Mouse (Mus musculus): ENCODE measurements around the gene Phlpp1. TPM values are rescaled to one million over a fixed set of nuclear protein-coding genes. Genes with fewer than 3 reads are reported as not detected.

The Phlpp1 gene
- polyA plus RNA-seq, 1 experiment from 2014 or later: 4.7 TPM

DNA sequence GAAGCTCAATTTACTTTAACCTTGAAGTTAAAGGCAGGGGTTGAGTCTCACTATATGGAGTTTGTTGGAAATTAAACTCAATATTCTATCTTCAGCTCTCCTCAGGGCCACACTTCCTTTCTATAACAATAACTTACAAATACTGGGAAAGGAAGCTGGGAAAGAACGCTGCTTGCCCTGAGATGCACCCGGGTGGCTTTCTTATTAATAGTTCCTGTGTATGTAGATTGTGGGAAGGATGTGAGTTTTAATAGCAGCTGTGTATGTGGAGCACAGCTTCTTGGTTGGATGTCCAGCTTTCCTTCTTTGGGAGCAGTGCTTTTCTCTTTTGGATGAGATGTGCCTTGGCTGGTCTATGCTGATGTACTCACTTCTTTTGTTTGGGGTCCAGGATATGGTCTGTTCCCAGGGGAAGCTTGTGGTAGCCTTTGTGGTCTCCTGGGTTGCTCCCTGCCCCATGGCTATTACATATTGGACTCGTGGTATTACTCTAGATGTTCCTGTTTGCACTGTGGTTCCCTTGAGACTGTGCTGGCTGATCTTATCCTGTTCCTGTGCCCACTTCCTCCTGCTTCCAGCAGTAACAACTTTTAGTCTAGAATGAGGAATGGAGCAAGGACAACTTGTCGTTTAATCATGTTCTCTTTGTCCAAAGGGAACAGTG, 145.2 kb downstream of the Phlpp1 start:
- no peaks in the 10 kb centered on the region for H3K36me3 ChIP-seq

DNA sequence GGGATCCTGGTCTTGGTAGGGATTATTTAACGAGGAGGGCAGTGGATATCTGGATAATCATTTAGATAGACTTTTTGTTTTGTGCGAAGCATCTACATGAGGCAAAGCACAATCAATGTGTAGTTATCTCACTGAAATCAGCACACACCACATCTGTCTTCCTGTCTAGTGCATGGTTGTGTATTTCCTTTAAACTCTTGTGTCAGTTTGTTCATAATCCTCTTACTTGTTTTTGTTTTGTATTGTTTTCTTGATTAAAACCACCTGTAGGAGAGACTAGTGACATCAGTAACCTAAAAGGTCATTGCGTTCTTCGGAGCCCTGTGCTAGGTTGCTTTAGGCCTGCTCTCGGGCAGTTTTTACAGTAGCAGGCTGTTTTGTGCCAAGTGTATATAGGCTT, 146.8 kb downstream of the Phlpp1 start:
- ATAC-seq (ENCODE audit: insufficient number of reproducible peaks, low FRiP score, low TSS enrichment, low read depth): no peak
- H3K4me3 ChIP-seq (replicated peaks): no peak overlapping the region
- no peak overlapping the region for H3K27ac ChIP-seq (replicated peaks)
- no peaks in the 10 kb centered on the region for H3K27me3 ChIP-seq
- H3K36me3 ChIP-seq: no peaks in the 10 kb centered on the region
- WGBS: 74% methylated on average over 5 of the region's 5 CpGs
- H3K9ac ChIP-seq: no peak overlapping the region
- H3K9me3 ChIP-seq (replicated peaks): no peaks in the 10 kb centered on the region
- H3K4me1 ChIP-seq: peaks cover 7% of the 10 kb centered on the region; the same call in 1 of the 2 replicates
- no peak overlapping the region for H3K4me2 ChIP-seq (replicated peaks)

More for the DNA sequence above, 145.2 kb downstream of the Phlpp1 start:
- no peak overlapping the region for H3K4me3 ChIP-seq (replicated peaks)
- H3K27me3 ChIP-seq: no peaks in the 10 kb centered on the region
- H3K4me2 ChIP-seq (replicated peaks): no peak overlapping the region
- no peak overlapping the region for H3K9ac ChIP-seq
- H3K4me1 ChIP-seq: peaks cover 5% of the 10 kb centered on the region; the same call in 1 of the 2 replicates
- WGBS: 62% methylated on average over 4 of the region's 4 CpGs
- 0 out of 2 replicates have a peak, but pooled peaks have one; percentile 19 for ATAC-seq (ENCODE audit: insufficient number of reproducible peaks, low FRiP score, low TSS enrichment, low read depth)
- H3K9me3 ChIP-seq (replicated peaks): no peaks in the 10 kb centered on the region
- H3K27ac ChIP-seq (replicated peaks): no peak overlapping the region

DNA sequence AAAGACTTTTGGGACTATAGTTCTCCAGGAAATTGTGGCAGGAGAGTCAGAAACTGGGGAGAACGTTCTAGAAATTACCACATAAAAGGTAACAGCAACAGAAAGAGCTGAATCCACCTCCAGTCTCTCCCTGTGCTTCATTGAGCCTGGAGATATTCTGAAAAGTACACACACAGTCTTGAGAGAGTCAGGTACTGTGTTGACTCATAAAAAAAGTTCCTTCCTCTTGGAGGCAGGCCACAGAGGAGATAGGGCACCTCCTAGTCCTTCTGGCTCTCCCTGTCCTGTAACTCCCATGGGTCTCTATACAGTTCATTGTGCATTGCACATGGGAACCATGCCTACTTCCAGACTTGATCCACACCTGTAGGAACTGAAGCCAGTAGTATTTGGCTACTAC, 149.0 kb downstream of the Phlpp1 start:
- H3K9me3 ChIP-seq (replicated peaks): no peaks in the 10 kb centered on the region
- H3K27ac ChIP-seq (replicated peaks): no peak overlapping the region
- 86% methylated on average over 1 of the region's 1 CpGs for WGBS
- peaks cover 7% of the 10 kb centered on the region; the same call in 1 of the 2 replicates for H3K4me1 ChIP-seq
- ATAC-seq (ENCODE audit: insufficient number of reproducible peaks, low FRiP score, low TSS enrichment, low read depth): no peak
- H3K4me2 ChIP-seq (replicated peaks): no peak overlapping the region
- no peak overlapping the region for H3K4me3 ChIP-seq (replicated peaks)
- no peaks in the 10 kb centered on the region for H3K27me3 ChIP-seq
- H3K9ac ChIP-seq: no peak overlapping the region
- H3K36me3 ChIP-seq: no peaks in the 10 kb centered on the region

DNA sequence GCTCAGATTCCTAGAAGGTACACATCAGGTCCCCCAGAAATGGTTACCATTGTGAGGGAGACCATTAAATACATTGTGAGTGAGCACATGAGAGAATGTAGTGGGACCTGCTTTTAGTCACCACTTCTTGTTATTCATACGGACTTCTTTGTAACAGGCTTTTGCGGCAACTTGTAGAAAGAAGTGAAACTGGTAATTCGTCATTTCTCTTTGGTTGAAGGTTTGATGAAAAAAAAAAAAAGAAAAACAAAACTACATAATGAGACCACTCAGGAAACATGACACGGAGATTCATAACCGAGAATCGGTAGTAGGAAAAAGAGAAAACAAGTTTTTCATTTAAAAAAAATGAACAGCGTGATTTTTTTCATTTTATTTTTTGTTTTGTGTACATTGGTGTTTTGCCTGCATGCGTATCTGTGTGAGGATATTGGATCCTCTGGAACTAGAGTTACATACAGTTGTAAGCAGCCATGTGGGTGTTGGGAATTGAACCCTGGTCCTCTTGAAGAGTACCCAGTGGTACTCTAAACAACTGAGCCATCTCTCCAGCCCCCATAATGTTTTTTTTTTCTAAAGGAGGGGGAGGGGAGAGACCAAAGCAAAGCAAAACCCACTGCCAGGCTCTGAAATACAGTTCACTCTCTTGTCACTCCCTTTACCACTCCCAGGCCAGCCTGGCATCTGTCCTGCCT, 150.0 kb downstream of the Phlpp1 start:
- no peaks in the 10 kb centered on the region for H3K27me3 ChIP-seq
- H3K9ac ChIP-seq: no peak overlapping the region
- no peak overlapping the region for H3K4me3 ChIP-seq (replicated peaks)
- H3K4me2 ChIP-seq (replicated peaks): no peak overlapping the region
- ATAC-seq (ENCODE audit: insufficient number of reproducible peaks, low FRiP score, low TSS enrichment, low read depth): no peak
- H3K4me1 ChIP-seq: peaks cover 7% of the 10 kb centered on the region; the same call in 1 of the 2 replicates
- no peaks in the 10 kb centered on the region for H3K9me3 ChIP-seq (replicated peaks)
- no peaks in the 10 kb centered on the region for H3K36me3 ChIP-seq
- 76% methylated on average over 8 of the region's 8 CpGs for WGBS
- H3K27ac ChIP-seq (replicated peaks): no peak overlapping the region

DNA sequence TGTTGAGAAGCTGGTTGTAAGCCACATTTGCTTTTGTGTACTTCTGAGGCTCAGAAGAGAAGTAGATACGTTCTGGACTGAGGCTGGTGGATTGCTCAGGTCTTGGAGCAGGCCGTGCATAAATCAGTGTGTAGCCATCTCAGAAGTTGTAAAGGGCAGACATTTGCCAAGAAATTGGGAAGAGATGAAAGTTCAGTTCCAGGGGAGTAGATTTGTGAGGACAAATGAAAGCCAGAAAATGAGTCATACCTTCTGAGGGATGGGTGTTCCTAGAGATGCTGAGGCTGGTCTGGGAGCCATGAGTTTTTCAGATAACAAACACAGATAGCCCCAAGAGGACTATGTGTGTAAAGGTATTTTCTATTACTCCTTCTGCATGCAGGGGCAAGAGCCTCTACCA, 155.1 kb downstream of the Phlpp1 start:
- H3K4me2 ChIP-seq (replicated peaks): no peak overlapping the region
- H3K9me3 ChIP-seq (replicated peaks): no peaks in the 10 kb centered on the region
- no peaks in the 10 kb centered on the region for H3K36me3 ChIP-seq
- no peak for ATAC-seq (ENCODE audit: insufficient number of reproducible peaks, low FRiP score, low TSS enrichment, low read depth)
- no peak overlapping the region for H3K9ac ChIP-seq
- H3K4me1 ChIP-seq: peaks cover 2% of the 10 kb centered on the region; the same call in 1 of the 2 replicates
- no peak overlapping the region for H3K27ac ChIP-seq (replicated peaks)
- H3K4me3 ChIP-seq (replicated peaks): no peak overlapping the region
- 82% methylated on average over 2 of the region's 2 CpGs for WGBS
- no peaks in the 10 kb centered on the region for H3K27me3 ChIP-seq

DNA sequence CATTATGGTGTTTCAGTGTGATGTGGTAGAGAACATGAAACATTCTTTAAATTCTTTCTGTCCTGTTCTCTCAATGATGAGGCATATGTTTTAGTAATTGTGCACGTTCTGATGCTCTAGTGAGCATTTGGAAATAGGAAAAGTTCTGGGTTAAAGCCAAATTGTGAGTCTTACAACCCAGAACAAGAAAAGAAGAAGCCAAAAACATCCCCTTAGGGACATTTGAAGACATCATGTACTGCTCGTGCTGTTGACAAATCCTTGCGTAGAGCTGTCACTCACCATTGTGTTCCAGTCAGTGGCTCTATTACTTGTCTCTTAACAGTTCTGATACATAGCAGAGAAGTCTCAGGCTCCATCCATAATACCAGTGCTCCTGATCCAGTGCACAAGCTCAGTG, 170.5 kb downstream of the Phlpp1 start:
- Histone ChIP-seq H3K4me1 (no peaks in the 10 kb centered on the region), H3K9ac (no peak overlapping the region), H3K4me2 (replicated peaks) (no peak overlapping the region), H3K4me3 (replicated peaks) (no peak overlapping the region), H3K27me3 (no peaks in the 10 kb centered on the region), H3K9me3 (replicated peaks) (no peaks in the 10 kb centered on the region), H3K36me3 (0 out of 2 replicates have a peak, but pooled peaks cover 12% of the 10 kb centered on the region), H3K27ac (replicated peaks) (no peak overlapping the region)
- no peak for ATAC-seq (ENCODE audit: insufficient number of reproducible peaks, low FRiP score, low TSS enrichment, low read depth)
- 43% methylated on average over 3 of the region's 3 CpGs for WGBS

DNA sequence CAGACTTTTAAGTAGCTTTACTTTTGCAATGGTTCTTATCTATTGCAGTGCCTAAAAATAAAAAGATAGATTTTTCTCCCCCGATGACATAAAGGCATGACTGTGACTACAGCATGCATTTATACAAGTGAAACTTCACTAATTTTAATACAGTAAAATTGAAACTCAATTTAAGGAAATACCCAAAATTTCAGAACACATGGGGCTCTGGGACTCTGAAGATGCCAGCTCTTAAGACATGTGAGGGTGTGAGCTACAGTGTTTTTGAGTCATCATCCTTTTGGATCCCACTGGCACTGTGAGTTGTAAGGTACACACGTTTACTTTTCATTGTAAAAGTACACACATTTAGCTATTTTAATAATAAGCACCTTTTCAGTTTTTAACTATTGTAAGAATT, 173.7 kb downstream of the Phlpp1 start:
- Histone ChIP-seq H3K4me2 (replicated peaks) (no peak overlapping the region), H3K9me3 (replicated peaks) (no peaks in the 10 kb centered on the region), H3K4me3 (replicated peaks) (no peak overlapping the region), H3K9ac (no peak overlapping the region), H3K27me3 (no peaks in the 10 kb centered on the region), H3K4me1 (no peaks in the 10 kb centered on the region), H3K36me3 (0 out of 2 replicates have a peak, but pooled peaks cover 12% of the 10 kb centered on the region), H3K27ac (replicated peaks) (no peak overlapping the region)
- 91% methylated on average over 2 of the region's 2 CpGs for WGBS
- no peak for ATAC-seq (ENCODE audit: insufficient number of reproducible peaks, low FRiP score, low TSS enrichment, low read depth)

DNA sequence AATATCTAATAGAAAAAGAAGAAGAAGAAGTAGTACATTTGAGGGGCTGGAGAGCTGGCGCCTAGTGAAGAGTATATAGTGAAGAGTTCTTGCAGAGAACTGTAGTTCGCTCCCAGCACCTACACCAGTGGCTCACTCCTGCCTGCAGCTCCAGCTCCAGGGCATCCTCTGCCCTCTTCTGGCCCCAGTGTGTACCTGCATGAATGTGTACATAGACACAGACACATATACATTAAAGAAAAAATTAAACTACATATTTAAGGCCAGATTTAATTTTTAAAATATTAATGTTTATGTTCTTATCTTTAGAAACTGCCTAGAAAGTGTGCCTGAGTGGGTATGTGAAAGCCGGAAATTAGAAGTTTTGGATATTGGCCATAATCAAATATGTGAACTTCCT, 175.2 kb downstream of the Phlpp1 start:
- H3K4me3 ChIP-seq (replicated peaks): no peak overlapping the region
- ATAC-seq (ENCODE audit: insufficient number of reproducible peaks, low FRiP score, low TSS enrichment, low read depth): no peak
- no peak overlapping the region for H3K27ac ChIP-seq (replicated peaks)
- no peaks in the 10 kb centered on the region for H3K9me3 ChIP-seq (replicated peaks)
- no peaks in the 10 kb centered on the region for H3K27me3 ChIP-seq
- no peak overlapping the region for H3K4me2 ChIP-seq (replicated peaks)
- H3K9ac ChIP-seq: no peak overlapping the region
- peaks cover 20% of the 10 kb centered on the region; the same call in 1 of the 2 replicates for H3K36me3 ChIP-seq
- WGBS: 95% methylated on average over 3 of the region's 3 CpGs
- no peaks in the 10 kb centered on the region for H3K4me1 ChIP-seq

DNA sequence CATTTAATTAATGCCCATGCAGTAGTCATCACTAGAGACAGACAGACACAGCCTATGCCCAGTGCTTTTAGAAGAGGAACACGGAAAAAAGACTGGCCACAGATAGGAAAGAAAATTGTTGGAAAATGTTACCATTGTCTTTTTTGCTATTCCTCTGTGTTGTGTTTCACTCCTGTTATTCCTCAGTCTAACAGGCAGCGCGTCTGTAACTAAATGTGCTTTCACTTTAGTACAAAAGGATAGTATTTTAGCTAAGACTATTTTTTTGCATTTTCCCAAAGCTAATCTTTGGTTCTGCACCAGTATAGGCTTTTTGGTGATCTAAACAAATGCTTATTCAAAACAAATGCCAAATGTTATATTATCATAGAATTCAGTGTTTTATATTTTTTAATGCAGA, 177.6 kb downstream of the Phlpp1 start:
- H3K36me3 ChIP-seq: peaks cover 14% of the 10 kb centered on the region; the same call in 1 of the 2 replicates
- H3K9me3 ChIP-seq (replicated peaks): no peaks in the 10 kb centered on the region
- ATAC-seq (ENCODE audit: insufficient number of reproducible peaks, low FRiP score, low TSS enrichment, low read depth): no peak
- H3K27me3 ChIP-seq: no peaks in the 10 kb centered on the region
- H3K4me2 ChIP-seq (replicated peaks): no peak overlapping the region
- no peaks in the 10 kb centered on the region for H3K4me1 ChIP-seq
- H3K4me3 ChIP-seq (replicated peaks): no peak overlapping the region
- 74% methylated on average over 3 of the region's 3 CpGs for WGBS
- H3K27ac ChIP-seq (replicated peaks): no peak overlapping the region
- no peak overlapping the region for H3K9ac ChIP-seq

DNA sequence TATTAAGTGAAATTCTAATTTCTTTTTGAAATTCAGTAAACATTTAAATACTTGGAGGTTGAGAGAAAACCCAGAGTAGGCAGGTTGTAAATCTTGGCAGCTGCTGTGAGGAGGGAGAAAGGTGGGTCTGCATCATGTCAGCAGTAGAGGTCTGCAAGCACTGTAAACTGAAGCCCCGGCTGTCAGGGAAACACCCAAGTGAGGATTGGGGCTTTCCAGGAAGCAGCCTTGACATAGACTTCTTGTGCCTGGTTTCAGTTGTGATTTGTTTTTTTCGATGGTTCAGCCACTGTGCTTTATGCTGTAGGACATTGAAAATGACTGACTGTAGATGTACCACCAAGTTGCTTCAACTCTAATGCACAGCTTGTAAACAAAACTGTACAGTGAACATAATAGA, 180.0 kb downstream of the Phlpp1 start:
- ATAC-seq (ENCODE audit: insufficient number of reproducible peaks, low FRiP score, low TSS enrichment, low read depth): no peak
- no peaks in the 10 kb centered on the region for H3K27me3 ChIP-seq
- H3K27ac ChIP-seq (replicated peaks): no peak overlapping the region
- H3K4me1 ChIP-seq: no peaks in the 10 kb centered on the region
- no peak overlapping the region for H3K4me3 ChIP-seq (replicated peaks)
- no peak overlapping the region for H3K4me2 ChIP-seq (replicated peaks)
- WGBS: 66% methylated on average over 2 of the region's 2 CpGs
- peaks cover 8% of the 10 kb centered on the region; the same call in 1 of the 2 replicates for H3K36me3 ChIP-seq
- H3K9me3 ChIP-seq (replicated peaks): no peaks in the 10 kb centered on the region
- H3K9ac ChIP-seq: no peak overlapping the region

DNA sequence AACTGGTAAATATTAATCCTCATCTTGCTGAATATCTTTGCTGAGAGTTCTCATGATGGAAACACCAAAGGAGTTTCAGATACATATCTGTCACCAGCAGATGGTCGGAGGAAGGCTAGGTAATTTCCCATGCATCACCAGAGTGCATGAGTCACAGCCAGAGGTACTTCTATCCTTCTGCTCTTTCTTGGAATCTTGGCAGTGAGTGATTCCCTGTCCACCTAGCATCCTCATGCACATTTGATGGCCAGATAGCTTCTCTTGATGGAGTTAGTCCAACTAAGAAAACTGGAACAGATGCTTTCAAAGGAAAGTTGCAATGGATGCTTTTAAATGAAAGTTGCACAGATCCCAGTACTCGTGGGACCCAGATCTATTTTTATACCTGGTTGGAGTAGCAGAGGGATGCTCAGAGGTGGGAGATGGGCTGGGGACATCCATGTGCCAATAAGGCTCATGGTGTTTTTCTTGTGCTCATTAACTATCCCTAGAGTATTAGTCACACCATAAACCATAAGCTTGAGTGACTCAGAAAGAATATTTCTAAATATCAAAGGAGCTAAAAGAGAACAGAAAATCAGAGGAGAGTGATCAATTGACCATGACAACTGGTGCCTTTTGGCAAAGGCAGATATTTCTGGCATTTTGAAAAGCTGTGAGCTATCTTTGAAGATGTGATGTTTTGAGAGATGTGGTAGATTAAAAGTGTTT, 181.4 kb downstream of the Phlpp1 start:
- Histone ChIP-seq H3K4me1 (no peaks in the 10 kb centered on the region), H3K9ac (no peak overlapping the region), H3K27ac (replicated peaks) (no peak overlapping the region), H3K4me2 (replicated peaks) (no peak overlapping the region), H3K9me3 (replicated peaks) (no peaks in the 10 kb centered on the region), H3K36me3 (peaks cover 8% of the 10 kb centered on the region; the same call in 1 of the 2 replicates), H3K27me3 (no peaks in the 10 kb centered on the region), H3K4me3 (replicated peaks) (no peak overlapping the region)
- no peak for ATAC-seq (ENCODE audit: insufficient number of reproducible peaks, low FRiP score, low TSS enrichment, low read depth)
- WGBS: 68% methylated on average over 2 of the region's 2 CpGs

Measured in embryonic facial prominence, embryonic 15.5 days (tissue).